In the genomic region with DNA sequence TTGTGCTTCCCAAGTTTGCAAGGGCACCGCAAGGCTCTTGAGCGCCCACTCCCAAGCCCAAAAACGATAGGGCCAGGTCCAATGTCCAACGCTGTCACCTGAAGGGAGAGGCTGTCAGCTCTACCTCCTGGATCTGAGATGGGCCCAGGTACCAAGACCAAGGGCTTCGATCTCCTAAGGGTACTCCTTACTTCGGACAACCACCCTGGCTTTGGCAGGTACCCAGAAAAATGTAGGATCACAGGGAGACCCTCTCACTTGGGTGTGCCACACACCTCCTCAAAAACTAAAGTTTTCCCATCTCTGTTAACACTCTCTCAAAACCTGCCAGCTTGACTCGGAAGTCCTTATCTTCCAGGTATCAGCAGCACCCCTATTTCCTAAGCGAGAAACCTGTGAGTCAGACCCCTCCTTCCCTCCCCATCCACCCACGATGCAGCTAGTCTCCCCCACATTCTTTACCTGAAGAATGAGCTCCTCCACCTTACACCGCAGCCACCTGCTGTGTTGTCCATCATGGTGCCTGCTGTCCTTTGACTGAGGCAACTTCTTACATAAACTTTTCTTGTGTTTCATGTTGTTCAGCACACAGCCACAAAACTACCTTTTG, we compare ENCODE assay signal across 8 mouse cellular contexts. TPM values are rescaled to one million over a fixed set of nuclear protein-coding genes. Genes with fewer than 3 reads are reported as not detected.
DNase-seq lines count a peak whose midpoint lies in the region; ATAC-seq and TF ChIP-seq lines count a peak whose summit lies in the region.

No protein-coding gene starts in this region.

- no peak for ATAC-seq in limb, embryonic 14.5 days (ENCODE audit: low FRiP score, low read depth)
- no peak for ATAC-seq in stomach, embryonic 15.5 days (ENCODE audit: insufficient read depth, low FRiP score, low read depth)

- in situ Hi-C loops in CH12.LX (cut with MboI; ENCODE audit: low pct_ligation_motif_present, low pct_unique_long_range_greater_than_20kb, low sequenced_read_pairs), result no loop called here

- H3K4me3 ChIP-seq in heart, adult 2 months, result peak overlapping the region; percentile 93
- H3K4me3 ChIP-seq in CH12.LX (replicated peaks in 1 of 3; ENCODE audit: low read depth in 2 of 3, low read length in 2 of 3, poor library complexity in 1 of 3), result peak overlapping the region; percentile 28 to 79 (median 78)
- peak overlapping the region; percentile 36 for H3K4me3 ChIP-seq in embryonic fibroblast, embryonic 13.5 days (ENCODE audit: insufficient read depth, low read length)
- H3K4me3 ChIP-seq in limb, embryonic 14.5 days (replicated peaks; ENCODE audit: low read length), result peak overlapping the region; percentile 99
- peak overlapping the region; percentile 93 for H3K4me3 ChIP-seq in stomach, embryonic 15.5 days (replicated peaks)

- no peaks in the 10 kb centered on the region for H3K27me3 ChIP-seq in heart, adult 2 months (ENCODE audit: control insufficient read depth, insufficient read depth, low read length)
- H3K27me3 ChIP-seq in CH12.LX (replicated peaks), result peaks cover 44% of the 10 kb centered on the region
- no peaks in the 10 kb centered on the region for H3K27me3 ChIP-seq in limb, embryonic 14.5 days (ENCODE audit: control insufficient read depth, insufficient read depth, low read length)
- H3K27me3 ChIP-seq in stomach, embryonic 15.5 days (replicated peaks), result no peaks in the 10 kb centered on the region

- no peak for TF ChIP-seq EP300 in heart, adult 2 months (IDR thresholded peaks at IDR 0.05; ENCODE audit: insufficient read depth, low read depth, low read length)
- TF ChIP-seq EP300 in CH12.LX (IDR thresholded peaks at IDR 0.05; ENCODE audit: low read length), result no peak

- intact Hi-C loops in heart, adult 2 months (cut with DNase I), result loop anchor here (5.0 to 10.0 kb wide), 7 partner anchors 53 to 1040 kb away; partner anchors contain the start of genes Eef2kmt, Slx4 and Trap1

- dilution Hi-C loops in CH12.LX (cut with MboI; ENCODE audit: extremely low pct_ligation_motif_present, extremely low pct_unique_long_range_greater_than_20kb, low sequenced_read_pairs), result no loop called here

- peaks cover 7% of the 10 kb centered on the region for H3K36me3 ChIP-seq in heart, adult 2 months (ENCODE audit: control insufficient read depth, insufficient read depth, low read length)
- H3K36me3 ChIP-seq in CH12.LX (replicated peaks in 1 of 2; ENCODE audit: control insufficient read depth in 1 of 2, insufficient read depth in 1 of 2, low read length in 1 of 2), result peaks cover 0 to 5% of the 10 kb centered on the region in 2 experiments
- no peaks in the 10 kb centered on the region for H3K36me3 ChIP-seq in limb, embryonic 14.5 days (ENCODE audit: control insufficient read depth, insufficient read depth, low read length)
- H3K36me3 ChIP-seq in stomach, embryonic 15.5 days, result no peaks in the 10 kb centered on the region

- H3K79me2 ChIP-seq in heart, adult 2 months (replicated peaks; ENCODE audit: control insufficient read depth, insufficient read depth, low read length), result peaks cover 3% of the 10 kb centered on the region; the same call in 1 of the 2 replicates
- H3K79me2 ChIP-seq in CH12.LX (replicated peaks; ENCODE audit: control insufficient read depth, extremely low read depth, insufficient read depth, poor library complexity, severe bottlenecking), result peaks cover 28% of the 10 kb centered on the region

- TF ChIP-seq RAD21 in CH12.LX (IDR thresholded peaks at IDR 0.05; ENCODE audit: low read depth, low read length), result no peak

- H3K4me1 ChIP-seq in heart, adult 2 months (ENCODE audit: control insufficient read depth, insufficient read depth, low read length), result peaks cover 6% of the 10 kb centered on the region
- peaks cover 7 to 24% of the 10 kb centered on the region in 2 experiments; a peak in 3 of 4 replicates for H3K4me1 ChIP-seq in CH12.LX (ENCODE audit: control insufficient read depth in 1 of 2, insufficient read depth in 2 of 2)
- H3K4me1 ChIP-seq in embryonic fibroblast, embryonic 13.5 days (ENCODE audit: control insufficient read depth, insufficient read depth, low read length), result peaks cover 5% of the 10 kb centered on the region; the same call in 1 of the 2 replicates
- peaks cover 15% of the 10 kb centered on the region for H3K4me1 ChIP-seq in limb, embryonic 14.5 days (ENCODE audit: control insufficient read depth, insufficient read depth, low read length)
- H3K4me1 ChIP-seq in stomach, embryonic 15.5 days, result peaks cover 15% of the 10 kb centered on the region

- no peak for TF ChIP-seq CTCF in heart, adult 2 months (IDR thresholded peaks at IDR 0.05)
- no peak for TF ChIP-seq CTCF in CH12.LX (conservative IDR thresholded peaks at IDR 0.05 in 1 of 2, IDR thresholded peaks at IDR 0.05 in 1 of 2; ENCODE audit: low read depth in 2 of 2, low read length in 2 of 2)
- no peak for TF ChIP-seq CTCF in embryonic fibroblast, embryonic 13.5 days (IDR thresholded peaks at IDR 0.05; ENCODE audit: borderline replicate concordance, insufficient read depth, low read length)

- H3K27ac ChIP-seq in heart, adult 2 months, result peak overlapping the region; percentile 96
- no peak overlapping the region for H3K27ac ChIP-seq in CH12.LX (ENCODE audit: insufficient read depth, low read depth)
- no peak overlapping the region for H3K27ac ChIP-seq in embryonic fibroblast, embryonic 13.5 days (ENCODE audit: insufficient read depth, low read length)
- no peak overlapping the region for H3K27ac ChIP-seq in limb, embryonic 14.5 days (replicated peaks; ENCODE audit: low read depth, low read length)
- H3K27ac ChIP-seq in stomach, embryonic 15.5 days, result no peak overlapping the region

- H3K4me2 ChIP-seq in CH12.LX (ENCODE audit: insufficient read depth, low read depth, poor library complexity, severe bottlenecking), result peak overlapping the region; percentile 61
- H3K4me2 ChIP-seq in limb, embryonic 14.5 days (replicated peaks; ENCODE audit: low read depth, low read length, severe bottlenecking), result peak overlapping the region; percentile 96
- peak overlapping the region; percentile 87 for H3K4me2 ChIP-seq in stomach, embryonic 15.5 days

- DNase-seq in heart, adult 2 months, result no peak
- DNase-seq in heart, adult 8-10 months (ENCODE audit: low spot score), result no peak
- DNase-seq in CH12.LX (ENCODE audit: extremely low read depth), result no peak
- DNase-seq in limb, embryonic 14.5 days (ENCODE audit: low spot score), result no peak
- no peak for DNase-seq in spleen, postnatal 10 days (ENCODE audit: low spot score in 2 of 2)
- no peak for DNase-seq in adrenal gland, postnatal 4 days (ENCODE audit: low spot score in 2 of 2)

- H3K9me3 ChIP-seq in CH12.LX (replicated peaks; ENCODE audit: low read length), result no peaks in the 10 kb centered on the region
- no peaks in the 10 kb centered on the region for H3K9me3 ChIP-seq in limb, embryonic 14.5 days (ENCODE audit: control insufficient read depth, low read length)
- no peaks in the 10 kb centered on the region for H3K9me3 ChIP-seq in stomach, embryonic 15.5 days

- TF ChIP-seq POLR2A in heart, adult 2 months (IDR thresholded peaks at IDR 0.05; ENCODE audit: insufficient read depth, low read depth, low read length), result no peak
- TF ChIP-seq POLR2A in CH12.LX (IDR thresholded peaks at IDR 0.05; ENCODE audit: low read depth, low read length), result no peak
- TF ChIP-seq POLR2A in embryonic fibroblast, embryonic 13.5 days (IDR thresholded peaks at IDR 0.05; ENCODE audit: low read depth, low read length), result 0 out of 2 replicates have a peak, but pooled peaks have one; percentile 12
- no peak for TF ChIP-seq POLR2A in limb, embryonic 14.5 days (IDR thresholded peaks at IDR 0.05; ENCODE audit: borderline replicate concordance, extremely low read depth, insufficient read depth, insufficient read length)

- 55% methylated on average over 10 of the region's 10 CpGs for WGBS in heart, adult 2 months
- WGBS in limb, embryonic 14.5 days, result 40% methylated on average over 10 of the region's 10 CpGs
- whole genome bisulfite sequencing in stomach, embryonic 15.5 days, result 39% methylated on average over 10 of the region's 10 CpGs

- H3K9ac ChIP-seq in heart, adult 2 months (ENCODE audit: low read depth, low read length), result peak overlapping the region; percentile 98
- H3K9ac ChIP-seq in CH12.LX (ENCODE audit: insufficient read depth, low read depth), result peak overlapping the region; percentile 99
- peak overlapping the region; percentile 97 for H3K9ac ChIP-seq in limb, embryonic 14.5 days (ENCODE audit: low read depth, low read length, severe bottlenecking)
- H3K9ac ChIP-seq in stomach, embryonic 15.5 days, result peak overlapping the region; percentile 75

TF ChIP-seq in CH12.LX, 34 proteins besides CTCF, POLR2A, EP300 and RAD21:
- TF ChIP-seq USF2 (conservative IDR thresholded peaks at IDR 0.05; ENCODE audit: low read depth, low read length) (no peak), ZMIZ1 (IDR thresholded peaks at IDR 0.05; ENCODE audit: low read depth, low read length) (no peak)

RNA-seq across cellular contexts. Expression of gene Crebbp, which starts 0.9 kb away (rescaled TPM):
- 10 to 100 TPM; 34.8 to 39.5 TPM for total RNA-seq in heart, adult 2 months (2021)
- 15.1 and 17.2 TPM in 2 replicates for polyA plus RNA-seq in heart, adult 2 months (2012; rRNA removed)
- total RNA-seq in heart, adult 8-10 months (2022), result 10 to 100 TPM; 32.0 to 38.8 (median 35.0) TPM
- 16.8 and 18.8 TPM in 2 replicates for total RNA-seq in CH12.LX (2012; rRNA removed)
- 4.4 and 5.4 TPM in 2 replicates for total RNA-seq in CH12.LX (2014; rRNA removed)
- 14.7 and 16.9 TPM in 2 replicates for polyA plus RNA-seq in CH12.LX (2012; ENCODE audit: insufficient read length, low read depth)
- 47.2 and 62.2 TPM in 2 replicates for polyA plus RNA-seq in embryonic fibroblast, embryonic 13.5 days (2011; ENCODE audit: insufficient read length, low read depth, missing spikeins)
- polyA plus RNA-seq in limb, embryonic 14.5 days (2012; rRNA removed), result 31.3 and 36.7 TPM in 2 replicates
- 55.7 and 60.5 TPM in 2 replicates for polyA plus RNA-seq in limb, embryonic 14.5 days (2014; fragmentation: Nextera tagmentation; extraction: Ambion mirVana)
- polyA plus RNA-seq in stomach, embryonic 15.5 days (2015; fragmentation: Nextera tagmentation; extraction: Ambion mirVana), result 28.7 and 30.8 TPM in 2 replicates
- total RNA-seq in adrenal gland, postnatal 4 days (2021), result 10 to 100 TPM; 69.6 to 80.3 TPM

Comparison
In these comparisons a context has a peak if more than half of its experiments do, and no peak if none do; other contexts are left out.
1. H3K4me3 ChIP-seq: peak in every context shown above with its lines; median percentile 99 in limb, embryonic 14.5 days; 93 in heart, adult 2 months; 93 in stomach, embryonic 15.5 days; 78 in CH12.LX; 36 in embryonic fibroblast, embryonic 13.5 days.